Mouse (Mus musculus): ENCODE measurements around the gene Helz2. TPM values are rescaled to one million over a fixed set of nuclear protein-coding genes. Genes with fewer than 3 reads are reported as not detected.
A peak's percentile ranks its signal among the peaks of the same experiment; 100 is the strongest.

Gene Helz2
- total RNA-seq, 4 experiments from 2014 or later: 2.6 to 3.6 (median 2.9) TPM

- DNase-seq (ENCODE audit: low spot score in 2 of 2): no peak
These were observed 3.0 kb downstream of the Helz2 start for GRCm38 (mm10) chr2:181238861-181239260.

GRCm38 (mm10) chr2:181238091-181238610, 3.7 kb downstream of the Helz2 start:
- no peak for DNase-seq (ENCODE audit: low spot score in 2 of 2)

- DNase-seq (ENCODE audit: low spot score in 2 of 2): no peak
These were observed 4.4 kb downstream of the Helz2 start for GRCm38 (mm10) chr2:181237251-181238014.

GRCm38 (mm10) chr2:181235681-181236566, 5.9 kb downstream of the Helz2 start:
- no peak for DNase-seq (ENCODE audit: low spot score in 2 of 2)

GRCm38 (mm10) chr2:181234680-181235079, 7.1 kb downstream of the Helz2 start:
- DNase-seq (ENCODE audit: low spot score in 2 of 2): no peak

GRCm38 (mm10) chr2:181233443-181233842, 8.4 kb downstream of the Helz2 start:
- no peak for DNase-seq (ENCODE audit: low spot score in 2 of 2)

GRCm38 (mm10) chr2:181231171-181231570, 10.7 kb downstream of the Helz2 start:
- DNase-seq (ENCODE audit: low spot score in 2 of 2): no peak

GRCm38 (mm10) chr2:181228335-181228734, 13.5 kb downstream of the Helz2 start:
- DNase-seq (ENCODE audit: low spot score in 2 of 2): no peak

GRCm38 (mm10) chr2:181227122-181227521, 14.7 kb downstream of the Helz2 start:
- no peak for DNase-seq (ENCODE audit: low spot score in 2 of 2)

- DNase-seq (ENCODE audit: low spot score in 2 of 2): no peak
These were observed 16.8 kb downstream of the Helz2 start for GRCm38 (mm10) chr2:181224994-181225393.

GRCm38 (mm10) chr2:181220361-181220760, 21.5 kb downstream of the Helz2 start:
- DNase-seq (ENCODE audit: low spot score in 2 of 2): no peak

GRCm38 (mm10) chr2:181219538-181220216, 22.1 kb downstream of the Helz2 start, which contains the start of gene Fndc11:
Gene Fndc11 (plus strand): TSS chr2:181220013.
- DNase-seq (ENCODE audit: low spot score in 2 of 2): peak; percentile 39 to 44

- DNase-seq (ENCODE audit: low spot score in 2 of 2): no peak
These were observed 22.8 kb downstream of the Helz2 start for GRCm38 (mm10) chr2:181218881-181219485.

GRCm38 (mm10) chr2:181216037-181216436, 25.8 kb downstream of the Helz2 start:
- DNase-seq (ENCODE audit: low spot score in 2 of 2): no peak

- DNase-seq (ENCODE audit: low spot score in 2 of 2): no peak
These were observed 28.8 kb downstream of the Helz2 start, which contains the start of gene Srms for GRCm38 (mm10) chr2:181213021-181213445. Gene Srms (minus strand): TSS chr2:181213185.

GRCm38 (mm10) chr2:181212389-181213020, 29.3 kb downstream of the Helz2 start:
- no peak for DNase-seq (ENCODE audit: low spot score in 2 of 2)

GRCm38 (mm10) chr2:181206118-181206517, 35.7 kb downstream of the Helz2 start:
- DNase-seq (ENCODE audit: low spot score in 2 of 2): no peak

- no peak for DNase-seq (ENCODE audit: low spot score in 2 of 2)
These were observed 36.1 kb downstream of the Helz2 start for GRCm38 (mm10) chr2:181205678-181206077.

- DNase-seq (ENCODE audit: low spot score in 2 of 2): no peak
These were observed 38.9 kb downstream of the Helz2 start for GRCm38 (mm10) chr2:181202886-181203285.

- DNase-seq (ENCODE audit: low spot score in 2 of 2): no peak
These were observed 39.4 kb downstream of the Helz2 start, which contains the start of gene Ptk6 for GRCm38 (mm10) chr2:181202422-181202821. Gene Ptk6 (minus strand): TSS chr2:181202789.

Measured in layer of hippocampus, adult 8-10 months (tissue).